Mouse (Mus musculus) megakaryocyte, embryonic 14.5 days (primary cell): ENCODE data around the gene Nrp2.

Experiments used
- FLI1 ChIP-seq: IDR thresholded peaks from 2 replicates; pipeline ENCODE4 v1.6.1; 2012; ENCODE audit warnings: low read length, inconsistent platforms, mixed read lengths
- GATA1 ChIP-seq: IDR thresholded peaks from 3 replicates; pipeline ENCODE4 v1.6.1; 2012; ENCODE audit warnings: mixed read lengths, low read length, inconsistent platforms, borderline replicate concordance

GRCm38 (mm10) chr1:62725032-62725678 lies 22.1 kb downstream of the Nrp2 start:
- no peak for TF ChIP-seq GATA1
- TF ChIP-seq FLI1 = no peak
